Mouse (Mus musculus) liver, adult 2 months (tissue): ENCODE measurements around the gene Man2b2. TPM values are rescaled to one million over a fixed set of nuclear protein-coding genes. Genes with fewer than 3 reads are reported as not detected.

Source experiments
- DNase-seq: peaks from one replicate; pipeline ENCODE4 v3.0.0-alpha.2; 2011; ENCODE audit warnings: low read depth, low spot score; ENCODE audit errors: extremely low read depth
- H3K27ac ChIP-seq: fragments of 200-500 bp; replicated peaks from 2 replicates; pipeline ENCODE4 v1.5.1; 2012; ENCODE audit warnings: low read depth, mild to moderate bottlenecking, control low read depth, inconsistent platforms, low read length; ENCODE audit not compliant: insufficient read depth
- H3K27me3 ChIP-seq: fragments of 200-500 bp; 2 replicates; pipeline ENCODE4 v1.6.1; 2012; ENCODE audit warnings: mild to moderate bottlenecking, moderate library complexity, low read length, inconsistent platforms; ENCODE audit not compliant: control insufficient read depth, insufficient read depth
- H3K36me3 ChIP-seq: fragments of 200-500 bp; 2 replicates; pipeline ENCODE4 v1.6.1; 2012; ENCODE audit warnings: low read length, inconsistent platforms; ENCODE audit not compliant: control insufficient read depth, insufficient read depth
- H3K4me1 ChIP-seq: fragments of 200-500 bp; 2 replicates; pipeline ENCODE4 v1.6.1; 2011; ENCODE audit warnings: low read length; ENCODE audit not compliant: control insufficient read depth, insufficient read depth
- H3K4me3 ChIP-seq: fragments of 200-500 bp; 2 replicates; pipeline ENCODE4 v1.5.1; 2011; ENCODE audit warnings: low read depth, mild to moderate bottlenecking, control low read depth, low read length, moderate library complexity; ENCODE audit not compliant: insufficient read depth
- H3K79me2 ChIP-seq: fragments of 200-500 bp; 2 replicates; pipeline ENCODE4 v1.6.1; 2012; ENCODE audit warnings: inconsistent platforms, mild to moderate bottlenecking, low read length, moderate library complexity; ENCODE audit not compliant: control insufficient read depth, insufficient read depth
- H3K9ac ChIP-seq: fragments of 200-500 bp; 2 replicates; pipeline ENCODE4 v1.6.1; 2012; ENCODE audit warnings: low read depth, mild to moderate bottlenecking, control low read depth, inconsistent platforms, low read length
- CTCF ChIP-seq: fragments of 200-500 bp; IDR thresholded peaks from 2 replicates; pipeline ENCODE4 v1.5.1; 2011; ENCODE audit warnings: low read depth, low read length, control low read depth
- POLR2A ChIP-seq: fragments of 200-500 bp; IDR thresholded peaks from 2 replicates; pipeline ENCODE4 v1.6.1; 2011; ENCODE audit warnings: low read length, control low read depth; ENCODE audit not compliant: insufficient read depth; ENCODE audit errors: extremely low read depth
- WGBS: fragments of 180-500 bp; shearing (Covaris S2); methylation state at CpG from one replicate; pipeline ENCODE4 v1.1.7; 2018; 5-methylcytosine and 5-hydroxymethylcytosine counted together
- polyA plus RNA-seq: library from polyadenylated mRNA; depleted of rRNA; stranded (reverse); fragments of >200 nt; gene quantifications from 2 replicates; pipeline ENCODE4 v1.2.3, GENCODE M21; 2012
- total RNA-seq: library from RNA; depleted of rRNA; stranded (reverse); fragments of >200 nt; gene quantifications from 2 replicates; pipeline ENCODE4 v1.2.3, GENCODE M21; 2014

The Man2b2 gene
- total and polyA plus RNA-seq, 2 experiments, result 33.8 to 90.9 TPM

GRCm38 (mm10) chr5:36822907-36823306 is 7.5 kb downstream of the Man2b2 start:
- H3K27me3 ChIP-seq, result no peaks in the 10 kb centered on the region
- H3K4me1 ChIP-seq, result no peaks in the 10 kb centered on the region
- no peaks in the 10 kb centered on the region for H3K79me2 ChIP-seq
- H3K36me3 ChIP-seq, result no peaks in the 10 kb centered on the region; the same call in 1 of the 2 replicates
- H3K9ac ChIP-seq, result no peak overlapping the region
- no peak for DNase-seq
- TF ChIP-seq POLR2A, result no peak
- no peak for TF ChIP-seq CTCF
- 94% methylated on average over 4 of the region's 4 CpGs for whole genome bisulfite sequencing
- no peak overlapping the region for H3K4me3 ChIP-seq
- no peak overlapping the region for H3K27ac ChIP-seq

- no peaks in the 10 kb centered on the region for H3K36me3 ChIP-seq
- H3K79me2 ChIP-seq, result no peaks in the 10 kb centered on the region
- H3K9ac ChIP-seq, result no peak overlapping the region
- no peak overlapping the region for H3K27ac ChIP-seq
- no peaks in the 10 kb centered on the region for H3K4me1 ChIP-seq
- H3K27me3 ChIP-seq, result no peaks in the 10 kb centered on the region
- DNase-seq, result peak; percentile 29
- 52% methylated on average over 6 of the region's 6 CpGs for WGBS
- H3K4me3 ChIP-seq, result no peak overlapping the region
- TF ChIP-seq POLR2A, result no peak
- TF ChIP-seq CTCF, result peak; percentile 92
Observed at GRCm38 (mm10) chr5:36820142-36820541, 10.3 kb downstream of the Man2b2 start.

DNA sequence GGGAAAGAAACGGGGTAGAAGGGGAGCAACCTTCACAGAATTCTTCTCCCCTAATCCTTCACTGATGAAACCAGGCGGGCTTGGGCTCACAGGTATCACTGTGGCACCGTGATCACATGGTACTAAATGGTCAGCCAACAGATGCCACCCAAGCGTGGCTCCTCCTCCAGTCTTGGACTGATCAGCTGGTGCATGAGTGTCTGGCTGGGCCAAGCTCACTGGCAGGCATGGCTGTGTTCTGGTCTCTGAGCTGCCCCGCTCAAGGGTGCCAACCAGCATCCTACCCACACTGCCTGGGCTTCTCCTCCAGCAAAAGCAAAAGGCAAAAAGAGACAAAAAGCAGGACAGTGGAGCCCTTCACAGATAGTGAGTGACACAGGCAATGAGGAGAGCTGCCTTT is 10.7 kb downstream of the Man2b2 start:
- H3K27me3 ChIP-seq, result no peaks in the 10 kb centered on the region
- WGBS, result 90% methylated on average over 5 of the region's 5 CpGs
- no peaks in the 10 kb centered on the region for H3K36me3 ChIP-seq
- no peaks in the 10 kb centered on the region for H3K4me1 ChIP-seq
- no peak overlapping the region for H3K4me3 ChIP-seq
- TF ChIP-seq CTCF (no peak), POLR2A (no peak)
- H3K27ac ChIP-seq, result no peak overlapping the region
- H3K79me2 ChIP-seq, result no peaks in the 10 kb centered on the region
- DNase-seq, result no peak
- H3K9ac ChIP-seq, result no peak overlapping the region

GRCm38 (mm10) chr5:36817738-36818137 is 12.7 kb downstream of the Man2b2 start:
- H3K4me1 ChIP-seq, result no peaks in the 10 kb centered on the region
- 82% methylated on average over 3 of the region's 3 CpGs for WGBS
- DNase-seq, result no peak
- H3K36me3 ChIP-seq, result no peaks in the 10 kb centered on the region
- H3K27me3 ChIP-seq, result no peaks in the 10 kb centered on the region
- H3K79me2 ChIP-seq, result no peaks in the 10 kb centered on the region
- no peak overlapping the region for H3K27ac ChIP-seq
- no peak overlapping the region for H3K9ac ChIP-seq
- TF ChIP-seq POLR2A (no peak), CTCF (no peak)
- no peak overlapping the region for H3K4me3 ChIP-seq

DNA sequence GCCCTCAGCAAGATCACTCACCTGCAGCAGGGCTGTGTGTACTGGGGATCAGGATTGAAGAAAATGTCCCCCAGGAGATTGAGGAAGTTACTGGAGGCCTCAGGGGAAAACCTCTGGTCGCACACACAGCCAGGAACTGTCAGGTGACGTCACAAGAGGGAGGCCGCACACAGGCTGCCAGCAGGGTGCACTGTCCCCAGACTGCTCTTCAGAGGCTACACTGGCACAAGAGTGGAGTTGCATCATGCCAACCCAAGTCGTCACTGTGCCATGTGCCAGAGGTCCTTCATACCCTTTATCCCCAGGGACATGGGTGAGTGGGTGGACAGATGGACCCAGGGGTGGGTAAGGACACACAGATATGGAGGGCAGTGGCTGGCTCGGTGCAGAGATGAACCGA is 15.9 kb downstream of the Man2b2 start:
- Histone ChIP-seq H3K27ac (no peak overlapping the region), H3K9ac (no peak overlapping the region), H3K79me2 (no peaks in the 10 kb centered on the region), H3K4me3 (no peak overlapping the region), H3K27me3 (no peaks in the 10 kb centered on the region), H3K4me1 (no peaks in the 10 kb centered on the region), H3K36me3 (no peaks in the 10 kb centered on the region)
- DNase-seq, result peak; percentile 86
- WGBS, result 29% methylated on average over 6 of the region's 6 CpGs
- TF ChIP-seq POLR2A, result no peak
- peak; percentile 73 for TF ChIP-seq CTCF

- 30% methylated on average over 3 of the region's 3 CpGs for WGBS
- Histone ChIP-seq H3K36me3 (no peaks in the 10 kb centered on the region), H3K4me1 (no peaks in the 10 kb centered on the region), H3K79me2 (no peaks in the 10 kb centered on the region), H3K27ac (no peak overlapping the region), H3K9ac (no peak overlapping the region), H3K4me3 (no peak overlapping the region), H3K27me3 (no peaks in the 10 kb centered on the region)
- TF ChIP-seq CTCF (peak; percentile 96), POLR2A (no peak)
- peak; percentile 42 for DNase-seq
Observed at GRCm38 (mm10) chr5:36811413-36811812, 19.0 kb downstream of the Man2b2 start.
